Mouse (Mus musculus) spleen, adult 10 weeks (tissue): ENCODE measurements around the gene Mbd4. TPM values are rescaled to one million over a fixed set of nuclear protein-coding genes. Genes with fewer than 3 reads are reported as not detected.

Experiments
- polyA plus RNA-seq: library from polyadenylated mRNA; stranded (reverse); fragments of 350-450 nt; fragmentation: Illumina TruSeq; extraction: RNeasy Lipid Tissue Mini Kit (QIAGEN cat#74804); gene quantifications from one replicate; pipeline ENCODE4 v1.2.3, GENCODE M21; 2015; ENCODE audit warnings: low replicate concordance; ENCODE audit not compliant: insufficient read depth

Gene Mbd4
- 29.6 TPM for polyA plus RNA-seq

DNA sequence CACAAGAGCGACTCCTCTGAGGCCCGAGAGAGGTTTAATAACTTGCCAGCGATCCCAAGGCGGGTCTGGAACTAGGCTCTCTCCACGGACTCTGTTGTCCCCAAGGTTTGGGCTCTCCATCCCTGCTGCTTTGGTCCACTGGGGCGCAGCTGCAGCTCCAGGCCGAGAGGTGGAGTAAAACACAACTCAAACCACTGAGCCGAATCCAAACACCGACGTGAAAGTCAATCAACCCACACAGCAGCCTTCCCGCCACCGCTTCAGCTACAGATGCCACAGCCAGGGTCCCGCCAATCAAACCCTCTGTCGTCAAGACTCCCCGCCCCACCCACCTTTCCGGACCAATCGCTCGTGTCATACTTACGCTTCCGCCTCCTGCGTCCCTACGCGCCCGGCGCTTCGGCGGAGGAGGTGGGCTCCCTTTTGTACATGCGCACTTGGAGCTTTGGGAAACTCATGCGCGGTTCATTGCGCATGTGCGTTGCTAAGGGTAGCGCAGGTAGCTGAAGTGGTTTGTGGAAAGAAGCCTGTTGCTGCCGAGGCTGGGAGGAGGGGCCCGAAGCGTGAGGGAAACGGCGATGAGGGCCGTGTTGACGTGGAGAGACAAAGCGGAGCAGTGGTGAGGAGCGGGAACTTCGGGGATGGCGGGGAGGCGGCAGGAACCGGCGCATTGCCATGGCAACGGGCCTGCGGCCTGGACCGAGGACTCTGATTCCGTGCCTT is at the start of gene Mbd4, which contains the start of gene Ift122:
Mbd4 (minus strand) TSS at position 281 of the 723 bp plus-strand sequence.
Ift122 (plus strand) TSS at position 380 of the 723 bp plus-strand sequence.

GRCm38 (mm10) chr6:115838161-115838597 is 15.0 kb downstream of the Mbd4 start, which contains the start of gene Efcab12:
Gene Efcab12, minus strand, starts transcription at chr6:115838412.

GRCm38 (mm10) chr6:115808488-115809231 is 44.5 kb downstream of the Mbd4 start, which contains the start of gene Rpl32:
Gene Rpl32, minus strand, starts transcription at chr6:115808747.

Other genes with a start within 250 kb of the Mbd4 start
- 115 TPM for gene Raf1, start 176.7 kb downstream of the Mbd4 start, polyA plus RNA-seq
- 1.6 TPM for gene Tmem40, start 91.0 kb downstream of the Mbd4 start, polyA plus RNA-seq
- 1.6 TPM for gene Cand2, start 78.8 kb downstream of the Mbd4 start, polyA plus RNA-seq
- gene Rpl32, start 44.6 kb downstream of the Mbd4 start, polyA plus RNA-seq: 3,546 TPM
- gene Efcab12, start 15.0 kb downstream of the Mbd4 start, polyA plus RNA-seq: not detected
- gene Ift122, start 99 bp upstream of the Mbd4 start, polyA plus RNA-seq: 3.8 TPM
- 0.11 TPM for gene Rho, start 78.4 kb upstream of the Mbd4 start, polyA plus RNA-seq
- gene H1foo, start 91.6 kb upstream of the Mbd4 start, polyA plus RNA-seq: not detected
- 95.6 TPM for gene Plxnd1, start 141.6 kb upstream of the Mbd4 start, polyA plus RNA-seq